In the genomic region with DNA sequence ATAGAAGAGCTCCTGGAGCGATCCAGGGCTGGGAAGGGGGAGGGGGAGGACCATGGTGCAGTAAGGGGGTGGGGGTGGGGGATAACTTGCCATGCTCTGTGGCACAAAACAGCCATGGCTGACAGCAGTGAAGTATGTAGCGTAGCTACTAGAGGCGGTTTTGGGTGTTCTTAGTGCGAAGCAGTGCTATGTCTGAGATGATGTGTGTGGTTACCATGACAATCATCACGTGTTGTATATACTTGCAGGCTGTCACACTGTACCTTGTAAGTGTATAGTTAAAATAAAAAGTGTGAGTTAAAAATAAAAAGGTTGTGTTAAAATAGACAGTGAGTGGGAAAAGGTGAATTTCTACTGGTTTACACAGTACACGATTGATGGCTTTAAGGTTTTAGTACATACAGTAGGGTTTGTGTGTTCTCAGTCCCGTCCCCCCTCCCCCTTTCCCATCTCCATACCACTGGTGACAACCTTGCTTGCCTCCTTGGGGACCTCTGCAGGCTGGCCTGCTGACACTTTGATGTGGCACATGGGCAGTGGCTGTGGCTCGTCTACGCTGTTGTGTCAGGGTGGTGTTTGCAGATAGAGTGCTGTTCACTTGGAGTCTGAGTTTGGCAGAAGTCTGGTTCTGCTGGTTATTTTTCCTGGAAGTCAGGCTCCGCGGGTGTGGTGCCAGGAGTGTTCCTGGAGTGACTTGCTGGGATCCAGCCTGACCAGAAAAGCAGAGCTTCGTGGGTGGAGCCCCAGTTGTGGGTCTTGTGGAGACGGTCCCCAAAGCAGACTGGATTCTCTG, we compare ENCODE assay signal across 8 mouse cellular contexts. TPM values are rescaled to one million over a fixed set of nuclear protein-coding genes. Genes with fewer than 3 reads are reported as not detected.
A peak's percentile ranks its signal among the peaks of the same experiment; 100 is the strongest.
DNase-seq lines count a peak whose midpoint lies in the region; ATAC-seq and TF ChIP-seq lines count a peak whose summit lies in the region.

No protein-coding gene starts in this region.

- peaks cover 45% of the 10 kb centered on the region for H3K4me1 ChIP-seq in heart, postnatal 0 days (ENCODE audit: control insufficient read depth, insufficient read depth)

- no peak overlapping the region for H3K4me3 ChIP-seq in heart, postnatal 0 days (ENCODE audit: low read depth, low read length)
- H3K4me3 ChIP-seq in left cerebral cortex, adult 2 months, result no peak overlapping the region

- TF ChIP-seq CTCF in heart, postnatal 0 days (IDR thresholded peaks at IDR 0.05; ENCODE audit: low read depth), result no peak
- no peak for TF ChIP-seq CTCF in left cerebral cortex, adult 2 months (IDR thresholded peaks at IDR 0.05)

- H3K27ac ChIP-seq in heart, postnatal 0 days (ENCODE audit: low read depth), result peak overlapping the region; percentile 70
- H3K27ac ChIP-seq in left cerebral cortex, adult 2 months, result no peak overlapping the region

- 38% methylated on average over 13 of the region's 13 CpGs for WGBS in heart, postnatal 0 days

- intact Hi-C loops in left cerebral cortex, adult 2 months (cut with DNase I), result no loop called here

- no peaks in the 10 kb centered on the region for H3K36me3 ChIP-seq in heart, postnatal 0 days (replicated peaks; ENCODE audit: control insufficient read depth, insufficient read depth, low read length)

- H3K4me2 ChIP-seq in heart, postnatal 0 days (ENCODE audit: low read depth, low read length), result peak overlapping the region; percentile 40

- no peaks in the 10 kb centered on the region for H3K27me3 ChIP-seq in heart, postnatal 0 days (ENCODE audit: control insufficient read depth, insufficient read depth, low read length)

- H3K9me3 ChIP-seq in heart, postnatal 0 days (replicated peaks; ENCODE audit: control insufficient read depth, low read length), result no peaks in the 10 kb centered on the region

- H3K9ac ChIP-seq in heart, postnatal 0 days (replicated peaks; ENCODE audit: low read depth, low read length), result no peak overlapping the region

- DNase-seq in left cerebral cortex, adult 18-20 months (ENCODE audit: low spot score in 2 of 2), result peak; percentile 9 to 44
- DNase-seq in left cerebral cortex, adult 8-10 months (ENCODE audit: low spot score in 2 of 2), result no peak
- DNase-seq in fibroblast of lung, adult 2 months (ENCODE audit: low read depth), result peak; percentile 58
- no peak for DNase-seq in heart, postnatal 0 days (ENCODE audit: low spot score)
- peak; percentile 42 to 65 for DNase-seq in kidney, postnatal 25 days
- DNase-seq in naive thymus-derived CD4-positive, alpha-beta T cell, adult 2 months (ENCODE audit: low read depth), result peak; percentile 59
- DNase-seq in spleen, adult 18-20 months, result no peak
- no peak for DNase-seq in left cerebral cortex, adult 2 months (ENCODE audit: extremely low spot score in 1 of 2, low spot score in 2 of 2)

- peak; percentile 70 for ATAC-seq in heart, postnatal 0 days (ENCODE audit: insufficient read depth, low read depth)

- TF ChIP-seq EP300 in heart, postnatal 0 days (IDR thresholded peaks at IDR 0.05; ENCODE audit: low read depth), result no peak

RNA-seq across cellular contexts. Expression of a gene that starts 21.8 kb away (rescaled TPM):
- total RNA-seq in left cerebral cortex, adult 18-20 months (2021), result 10 to 100 TPM; 63.7 to 64.2 TPM
- 10 to 100 TPM; 68.4 to 86.2 (median 76.6) TPM for total RNA-seq in left cerebral cortex, adult 8-10 months (2022)
- 53.3 and 80.1 TPM in 2 replicates for total RNA-seq in heart, postnatal 0 days (2014; rRNA removed; ENCODE audit: low replicate concordance)
- polyA plus RNA-seq in heart, postnatal 0 days (2015; fragmentation: Nextera tagmentation; extraction: Ambion mirVana), result 47.1 and 48.4 TPM in 2 replicates
- 10 to 100 TPM; 60.4 to 62.7 TPM for total RNA-seq in left cerebral cortex, adult 2 months (2021)

Comparison
In these comparisons a context has a peak if more than half of its experiments do, and no peak if none do; other contexts are left out.
1. DNase-seq: peak in left cerebral cortex, adult 18-20 months (2 of 2), fibroblast of lung, adult 2 months (single experiment), kidney, postnatal 25 days (2 of 2) and naive thymus-derived CD4-positive, alpha-beta T cell, adult 2 months (single experiment); none in left cerebral cortex, adult 8-10 months (0 of 2), heart, postnatal 0 days (single experiment), spleen, adult 18-20 months (0 of 2) and left cerebral cortex, adult 2 months (0 of 2).